Mouse (Mus musculus): ENCODE data around the gene Srrm3. TPM values are rescaled to one million over a fixed set of nuclear protein-coding genes. Genes with fewer than 3 reads are reported as not detected.

Gene Srrm3
- polyA plus RNA-seq, 1 experiment from 2014 or later: 0.13 TPM

GRCm38 (mm10) chr5:135905320-135906225 is 98.9 kb downstream of the Srrm3 start:
- H3K36me3 ChIP-seq: peaks cover 48% of the 10 kb centered on the region
- no peak overlapping the region for H3K4me3 ChIP-seq
- H3K4me1 ChIP-seq: peaks cover 55% of the 10 kb centered on the region
- peak overlapping the region; percentile 61 for H3K27ac ChIP-seq (replicated peaks)
- ATAC-seq (ENCODE audit: extremely low read depth, insufficient number of reproducible peaks, low FRiP score, low TSS enrichment): no peak
- 0 out of 2 replicates have a peak overlapping the region, but pooled peaks have one; percentile 33 for H3K9ac ChIP-seq
- no peak overlapping the region for H3K4me2 ChIP-seq
- no peaks in the 10 kb centered on the region for H3K27me3 ChIP-seq (replicated peaks)
- no peaks in the 10 kb centered on the region for H3K9me3 ChIP-seq
- WGBS: 51% methylated on average over 8 of the region's 8 CpGs

- Histone ChIP-seq H3K9me3 (no peaks in the 10 kb centered on the region), H3K27ac (replicated peaks) (0 out of 2 replicates have a peak overlapping the region, but pooled peaks have one; percentile 12), H3K4me3 (no peak overlapping the region), H3K9ac (no peak overlapping the region), H3K4me2 (no peak overlapping the region), H3K4me1 (peaks cover 58% of the 10 kb centered on the region), H3K36me3 (peaks cover 61% of the 10 kb centered on the region), H3K27me3 (replicated peaks) (no peaks in the 10 kb centered on the region)
- WGBS: 79% methylated on average over 4 of the region's 4 CpGs
- ATAC-seq (ENCODE audit: extremely low read depth, insufficient number of reproducible peaks, low FRiP score, low TSS enrichment): no peak
These were observed 100.2 kb downstream of the Srrm3 start for GRCm38 (mm10) chr5:135906846-135907245.

- Histone ChIP-seq H3K4me2 (no peak overlapping the region), H3K27ac (replicated peaks) (0 out of 2 replicates have a peak overlapping the region, but pooled peaks have one; percentile 12), H3K4me3 (no peak overlapping the region), H3K36me3 (peaks cover 65% of the 10 kb centered on the region), H3K4me1 (peaks cover 62% of the 10 kb centered on the region), H3K9me3 (no peaks in the 10 kb centered on the region), H3K27me3 (replicated peaks) (no peaks in the 10 kb centered on the region), H3K9ac (no peak overlapping the region)
- WGBS: 76% methylated on average over 13 of the region's 13 CpGs
- ATAC-seq (ENCODE audit: extremely low read depth, insufficient number of reproducible peaks, low FRiP score, low TSS enrichment): no peak
These were observed 100.6 kb downstream of the Srrm3 start for GRCm38 (mm10) chr5:135907256-135907655.

- no peak for ATAC-seq (ENCODE audit: extremely low read depth, insufficient number of reproducible peaks, low FRiP score, low TSS enrichment)
- Histone ChIP-seq H3K36me3 (peaks cover 72% of the 10 kb centered on the region), H3K4me1 (peaks cover 68% of the 10 kb centered on the region), H3K27me3 (replicated peaks) (no peaks in the 10 kb centered on the region), H3K9me3 (no peaks in the 10 kb centered on the region), H3K4me3 (no peak overlapping the region), H3K9ac (no peak overlapping the region), H3K27ac (replicated peaks) (no peak overlapping the region), H3K4me2 (no peak overlapping the region)
- WGBS: 80% methylated on average over 12 of the region's 12 CpGs
These were observed 101.5 kb downstream of the Srrm3 start for GRCm38 (mm10) chr5:135908185-135908584.

GRCm38 (mm10) chr5:135908989-135909388 is 102.3 kb downstream of the Srrm3 start:
- H3K4me1 ChIP-seq: peaks cover 74% of the 10 kb centered on the region
- no peaks in the 10 kb centered on the region for H3K9me3 ChIP-seq

GRCm38 (mm10) chr5:135909646-135910045 is 103.0 kb downstream of the Srrm3 start:
- Histone ChIP-seq H3K4me3 (no peak overlapping the region), H3K4me1 (peaks cover 74% of the 10 kb centered on the region), H3K36me3 (peaks cover 78% of the 10 kb centered on the region), H3K4me2 (no peak overlapping the region), H3K27me3 (replicated peaks) (no peaks in the 10 kb centered on the region), H3K9ac (no peak overlapping the region), H3K27ac (replicated peaks) (no peak overlapping the region), H3K9me3 (no peaks in the 10 kb centered on the region)
- 80% methylated on average over 10 of the region's 10 CpGs for WGBS
- no peak for ATAC-seq (ENCODE audit: extremely low read depth, insufficient number of reproducible peaks, low FRiP score, low TSS enrichment)

More at GRCm38 (mm10) chr5:135908989-135909388, 102.3 kb downstream of the Srrm3 start:
- Histone ChIP-seq H3K9ac (no peak overlapping the region; the same call in 1 of the 2 replicates), H3K27me3 (replicated peaks) (no peaks in the 10 kb centered on the region), H3K27ac (replicated peaks) (no peak overlapping the region), H3K4me2 (no peak overlapping the region), H3K4me3 (no peak overlapping the region), H3K36me3 (peaks cover 80% of the 10 kb centered on the region)
- ATAC-seq (ENCODE audit: extremely low read depth, insufficient number of reproducible peaks, low FRiP score, low TSS enrichment): no peak
- 93% methylated on average over 16 of the region's 16 CpGs for WGBS

GRCm38 (mm10) chr5:135910813-135911212 is 104.1 kb downstream of the Srrm3 start:
- peaks cover 79% of the 10 kb centered on the region for H3K36me3 ChIP-seq
- no peak overlapping the region for H3K27ac ChIP-seq (replicated peaks)
- H3K27me3 ChIP-seq (replicated peaks): no peaks in the 10 kb centered on the region
- no peak overlapping the region for H3K4me2 ChIP-seq
- ATAC-seq (ENCODE audit: extremely low read depth, insufficient number of reproducible peaks, low FRiP score, low TSS enrichment): no peak
- H3K9me3 ChIP-seq: no peaks in the 10 kb centered on the region
- WGBS: 88% methylated on average over 25 of the region's 25 CpGs
- no peak overlapping the region for H3K4me3 ChIP-seq
- peaks cover 75% of the 10 kb centered on the region for H3K4me1 ChIP-seq
- H3K9ac ChIP-seq: no peak overlapping the region

- Histone ChIP-seq H3K4me2 (no peak overlapping the region), H3K36me3 (peaks cover 84% of the 10 kb centered on the region), H3K4me1 (peaks cover 75% of the 10 kb centered on the region), H3K4me3 (no peak overlapping the region), H3K9me3 (no peaks in the 10 kb centered on the region), H3K27me3 (replicated peaks) (no peaks in the 10 kb centered on the region), H3K9ac (no peak overlapping the region), H3K27ac (replicated peaks) (no peak overlapping the region)
- no peak for ATAC-seq (ENCODE audit: extremely low read depth, insufficient number of reproducible peaks, low FRiP score, low TSS enrichment)
- 79% methylated on average over 11 of the region's 11 CpGs for WGBS
These were observed 105.0 kb downstream of the Srrm3 start for GRCm38 (mm10) chr5:135911633-135912220.

- peak overlapping the region; percentile 98 for H3K27ac ChIP-seq (replicated peaks)
- WGBS: 67% methylated on average over 5 of the region's 5 CpGs
- no peak overlapping the region for H3K4me3 ChIP-seq
- H3K36me3 ChIP-seq: peaks cover 83% of the 10 kb centered on the region
- H3K4me1 ChIP-seq: peaks cover 69% of the 10 kb centered on the region
- H3K9ac ChIP-seq: peak overlapping the region; percentile 9; the same call in 1 of the 2 replicates
- no peak for ATAC-seq (ENCODE audit: extremely low read depth, insufficient number of reproducible peaks, low FRiP score, low TSS enrichment)
- no peak overlapping the region for H3K4me2 ChIP-seq
- H3K9me3 ChIP-seq: no peaks in the 10 kb centered on the region
- no peaks in the 10 kb centered on the region for H3K27me3 ChIP-seq (replicated peaks)
These were observed 106.5 kb downstream of the Srrm3 start for GRCm38 (mm10) chr5:135913201-135913600.

GRCm38 (mm10) chr5:135914156-135914555 is 107.5 kb downstream of the Srrm3 start:
- H3K27ac ChIP-seq (replicated peaks): peak overlapping the region; percentile 98
- H3K27me3 ChIP-seq (replicated peaks): no peaks in the 10 kb centered on the region
- no peak overlapping the region for H3K4me3 ChIP-seq
- peak overlapping the region; percentile 50; the same call in 1 of the 2 replicates for H3K9ac ChIP-seq
- ATAC-seq (ENCODE audit: extremely low read depth, insufficient number of reproducible peaks, low FRiP score, low TSS enrichment): peak; percentile 66; the same call in 1 of the 2 replicates
- H3K4me1 ChIP-seq: peaks cover 62% of the 10 kb centered on the region
- H3K4me2 ChIP-seq: peak overlapping the region; percentile 54
- WGBS: 38% methylated on average over 6 of the region's 6 CpGs
- peaks cover 83% of the 10 kb centered on the region for H3K36me3 ChIP-seq
- no peaks in the 10 kb centered on the region for H3K9me3 ChIP-seq

- peaks cover 63% of the 10 kb centered on the region for H3K4me1 ChIP-seq
- no peak overlapping the region for H3K4me3 ChIP-seq
- 63% methylated on average over 6 of the region's 6 CpGs for WGBS
- peak overlapping the region; percentile 40; the same call in 1 of the 2 replicates for H3K9ac ChIP-seq
- H3K4me2 ChIP-seq: no peak overlapping the region
- no peak for ATAC-seq (ENCODE audit: extremely low read depth, insufficient number of reproducible peaks, low FRiP score, low TSS enrichment)
- H3K27me3 ChIP-seq (replicated peaks): no peaks in the 10 kb centered on the region
- H3K9me3 ChIP-seq: no peaks in the 10 kb centered on the region
- peak overlapping the region; percentile 98 for H3K27ac ChIP-seq (replicated peaks)
- H3K36me3 ChIP-seq: peaks cover 83% of the 10 kb centered on the region
These were observed 109.4 kb downstream of the Srrm3 start for GRCm38 (mm10) chr5:135916051-135916565.

Measured in heart, embryonic 13.5 days (tissue).